Mouse (Mus musculus) liver, embryonic 12.5 days (tissue): ENCODE data around the gene 2310007B03Rik. TPM values are rescaled to one million over a fixed set of nuclear protein-coding genes. Genes with fewer than 3 reads are reported as not detected.

Experiments used
- ATAC-seq: fragments of 200-750 bp; cut with Nextera tagmentation; 2 replicates; pipeline ENCODE4 v1.8.0; 2017; ENCODE audit warnings: moderate number of reproducible peaks, mild to moderate bottlenecking, moderate library complexity
- H3K27ac ChIP-seq: fragments of 300-500 bp; sonication (generic); 2 replicates; pipeline ENCODE4 v1.5.1; 2016; ENCODE audit warnings: mild to moderate bottlenecking
- H3K27me3 ChIP-seq: fragments of 300-500 bp; sonication (generic); replicated peaks from 2 replicates; pipeline ENCODE4 v1.6.1; 2016; ENCODE audit warnings: mild to moderate bottlenecking, moderate library complexity
- H3K36me3 ChIP-seq: fragments of 300-500 bp; sonication (generic); 2 replicates; pipeline ENCODE4 v1.6.1; 2016; ENCODE audit warnings: mild to moderate bottlenecking, moderate library complexity
- H3K4me1 ChIP-seq: fragments of 300-500 bp; sonication (generic); 2 replicates; pipeline ENCODE4 v1.6.1; 2016
- H3K4me2 ChIP-seq: fragments of 300-500 bp; sonication (generic); 2 replicates; pipeline ENCODE4 v1.6.1; 2016; ENCODE audit warnings: mild to moderate bottlenecking, moderate library complexity
- H3K4me3 ChIP-seq: fragments of 300-500 bp; sonication (generic); 2 replicates; pipeline ENCODE4 v1.5.1; 2016; ENCODE audit warnings: mild to moderate bottlenecking, moderate library complexity
- H3K9ac ChIP-seq: fragments of 300-500 bp; sonication (generic); 2 replicates; pipeline ENCODE4 v1.6.1; 2016; ENCODE audit warnings: mild to moderate bottlenecking, moderate library complexity
- H3K9me3 ChIP-seq: fragments of 300-500 bp; sonication (generic); replicated peaks from 2 replicates; pipeline ENCODE4 v1.6.1; 2016; ENCODE audit warnings: mild to moderate bottlenecking, moderate library complexity
- WGBS: fragments of 180-500 bp; shearing (Covaris S2); methylation state at CpG from one replicate; pipeline ENCODE4 v1.1.7; 2016; ENCODE audit not compliant: insufficient replicate concordance; 5-methylcytosine and 5-hydroxymethylcytosine counted together
- polyA plus RNA-seq: library from polyadenylated mRNA; unstranded; fragments of >200 nt; fragmentation: Nextera tagmentation; extraction: Ambion mirVana; gene quantifications from 2 replicates; pipeline ENCODE4 v1.2.1, GENCODE M21; 2016

The 2310007B03Rik gene
- polyA plus RNA-seq, 1 experiment from 2014 or later = not detected

DNA sequence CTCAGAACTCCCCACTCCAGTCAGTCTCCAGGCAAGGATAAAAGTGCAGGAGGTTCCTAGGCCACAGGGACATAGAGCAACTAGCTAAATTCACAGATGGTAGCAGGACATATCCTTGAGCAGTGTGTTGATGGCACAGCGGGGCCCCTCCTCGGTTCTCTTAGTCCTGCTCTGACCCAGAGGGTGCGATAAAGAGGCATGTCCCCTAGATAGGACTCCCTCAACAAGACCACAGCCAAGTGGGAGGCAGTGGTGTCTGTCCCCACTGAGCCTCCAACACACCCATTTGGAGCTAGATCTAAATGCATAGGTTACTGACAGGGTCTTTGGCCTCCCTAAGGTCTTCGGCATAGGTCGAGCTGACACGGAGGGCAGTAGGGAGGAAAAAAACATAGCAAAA lies 15.1 kb upstream of the 2310007B03Rik start:
- peaks cover 50% of the 10 kb centered on the region for H3K27me3 ChIP-seq
- H3K36me3 ChIP-seq = no peaks in the 10 kb centered on the region
- WGBS = 18% methylated on average over 6 of the region's 6 CpGs
- H3K4me1 ChIP-seq = 0 out of 2 replicates have a peak, but pooled peaks cover 5% of the 10 kb centered on the region
- no peak overlapping the region for H3K4me3 ChIP-seq
- H3K4me2 ChIP-seq = no peak overlapping the region; the same call in 1 of the 2 replicates
- H3K9me3 ChIP-seq = no peaks in the 10 kb centered on the region
- H3K9ac ChIP-seq = no peak overlapping the region
- H3K27ac ChIP-seq = no peak overlapping the region
- ATAC-seq = no peak

DNA sequence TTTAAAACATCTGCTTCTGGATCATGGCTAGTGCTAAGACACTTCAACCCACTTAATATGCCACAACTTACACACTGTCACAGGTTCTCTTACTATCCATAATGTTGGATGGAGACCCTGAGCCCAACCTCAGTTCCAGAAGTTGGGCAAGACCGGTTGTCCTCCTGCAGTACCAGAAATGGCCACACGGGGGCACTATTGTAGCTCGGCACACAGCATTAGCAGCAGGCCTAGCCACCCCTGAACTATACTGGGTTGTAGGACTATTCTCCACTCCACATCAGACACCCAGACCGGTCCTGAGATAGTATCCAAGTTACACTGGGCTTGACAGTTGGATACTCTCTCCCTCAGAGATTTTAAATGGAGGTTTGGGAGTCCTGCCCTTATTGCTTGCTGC lies 13.7 kb upstream of the 2310007B03Rik start:
- Histone ChIP-seq H3K36me3 (no peaks in the 10 kb centered on the region), H3K4me3 (no peak overlapping the region), H3K4me2 (no peak overlapping the region), H3K9ac (no peak overlapping the region), H3K4me1 (0 out of 2 replicates have a peak, but pooled peaks cover 5% of the 10 kb centered on the region), H3K27ac (no peak overlapping the region), H3K9me3 (no peaks in the 10 kb centered on the region), H3K27me3 (peaks cover 48% of the 10 kb centered on the region)
- 0 out of 2 replicates have a peak, but pooled peaks have one; percentile 46 for ATAC-seq
- 4% methylated on average over 4 of the region's 4 CpGs for WGBS

- H3K4me1 ChIP-seq = 0 out of 2 replicates have a peak, but pooled peaks cover 5% of the 10 kb centered on the region
- H3K4me3 ChIP-seq = no peak overlapping the region
- no peaks in the 10 kb centered on the region for H3K9me3 ChIP-seq
- no peaks in the 10 kb centered on the region for H3K36me3 ChIP-seq
- no peak for ATAC-seq
- no peak overlapping the region for H3K4me2 ChIP-seq
- no peak overlapping the region for H3K27ac ChIP-seq
- 54% methylated on average over 4 of the region's 4 CpGs for WGBS
- H3K9ac ChIP-seq = no peak overlapping the region
- peaks cover 49% of the 10 kb centered on the region for H3K27me3 ChIP-seq
Measured at GRCm38 (mm10) chr1:93173665-93174064, 12.9 kb upstream of the 2310007B03Rik start.

GRCm38 (mm10) chr1:93168295-93168775 lies 7.6 kb upstream of the 2310007B03Rik start, which contains the start of gene Crocc2:
TSS of gene Crocc2 (plus strand) at chr1:93168725.
- no peak within 1 kb of the TSS for H3K9ac ChIP-seq
- WGBS = 50% methylated on average over 10 of the region's 10 CpGs
- no peaks in the 10 kb centered on the region for H3K36me3 ChIP-seq
- H3K9me3 ChIP-seq = no peaks in the 10 kb centered on the region
- H3K27me3 ChIP-seq = 0 out of 2 replicates have a peak, but pooled peaks cover 3% of the 10 kb centered on the region
- no peaks in the 10 kb centered on the region for H3K4me1 ChIP-seq
- no peak for ATAC-seq
- H3K4me3 ChIP-seq = no peak within 1 kb of the TSS
- H3K27ac ChIP-seq = no peak within 1 kb of the TSS
- H3K4me2 ChIP-seq = no peak within 1 kb of the TSS

- H3K27ac ChIP-seq = no peak overlapping the region
- WGBS = 66% methylated on average over 11 of the region's 11 CpGs
- H3K27me3 ChIP-seq = 0 out of 2 replicates have a peak, but pooled peaks cover 3% of the 10 kb centered on the region
- no peak overlapping the region for H3K4me3 ChIP-seq
- no peak overlapping the region for H3K4me2 ChIP-seq
- ATAC-seq = 0 out of 2 replicates have a peak, but pooled peaks have one; percentile 9
- no peaks in the 10 kb centered on the region for H3K36me3 ChIP-seq
- no peak overlapping the region for H3K9ac ChIP-seq
- no peaks in the 10 kb centered on the region for H3K9me3 ChIP-seq
- no peaks in the 10 kb centered on the region for H3K4me1 ChIP-seq
Measured at GRCm38 (mm10) chr1:93166346-93167079, 5.8 kb upstream of the 2310007B03Rik start.

DNA sequence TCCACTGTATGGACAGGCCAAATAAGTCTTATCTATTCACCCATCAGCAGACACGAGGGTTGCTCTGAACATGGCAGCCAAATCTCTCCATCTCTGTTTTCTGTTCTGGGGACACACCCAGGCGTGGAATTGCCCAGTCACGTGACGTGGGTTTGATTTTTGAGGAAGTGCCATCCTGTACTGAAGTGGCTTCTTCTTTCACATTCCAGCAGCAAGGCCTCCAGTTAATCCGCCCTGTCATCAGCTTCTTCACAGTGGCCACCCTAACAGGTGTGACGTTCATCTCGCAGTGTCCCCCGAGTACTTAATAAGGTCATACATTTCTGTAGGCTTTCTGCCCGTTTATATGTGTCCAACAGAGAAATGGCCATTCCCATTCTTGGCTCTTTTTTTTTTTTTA lies 4.7 kb upstream of the 2310007B03Rik start:
- H3K9me3 ChIP-seq = no peaks in the 10 kb centered on the region
- no peak for ATAC-seq
- 52% methylated on average over 9 of the region's 9 CpGs for WGBS
- no peak overlapping the region for H3K27ac ChIP-seq
- H3K4me2 ChIP-seq = no peak overlapping the region
- H3K4me1 ChIP-seq = no peaks in the 10 kb centered on the region
- H3K36me3 ChIP-seq = no peaks in the 10 kb centered on the region
- H3K27me3 ChIP-seq = 0 out of 2 replicates have a peak, but pooled peaks cover 3% of the 10 kb centered on the region
- no peak overlapping the region for H3K9ac ChIP-seq
- no peak overlapping the region for H3K4me3 ChIP-seq

GRCm38 (mm10) chr1:93162588-93162987 lies 1.8 kb upstream of the 2310007B03Rik start:
- Histone ChIP-seq H3K4me2 (no peak overlapping the region), H3K27ac (no peak overlapping the region), H3K4me3 (no peak overlapping the region), H3K27me3 (no peaks in the 10 kb centered on the region), H3K9me3 (no peaks in the 10 kb centered on the region), H3K4me1 (no peaks in the 10 kb centered on the region), H3K9ac (no peak overlapping the region), H3K36me3 (no peaks in the 10 kb centered on the region)
- ATAC-seq = no peak
- WGBS = 70% methylated on average over 7 of the region's 7 CpGs

DNA sequence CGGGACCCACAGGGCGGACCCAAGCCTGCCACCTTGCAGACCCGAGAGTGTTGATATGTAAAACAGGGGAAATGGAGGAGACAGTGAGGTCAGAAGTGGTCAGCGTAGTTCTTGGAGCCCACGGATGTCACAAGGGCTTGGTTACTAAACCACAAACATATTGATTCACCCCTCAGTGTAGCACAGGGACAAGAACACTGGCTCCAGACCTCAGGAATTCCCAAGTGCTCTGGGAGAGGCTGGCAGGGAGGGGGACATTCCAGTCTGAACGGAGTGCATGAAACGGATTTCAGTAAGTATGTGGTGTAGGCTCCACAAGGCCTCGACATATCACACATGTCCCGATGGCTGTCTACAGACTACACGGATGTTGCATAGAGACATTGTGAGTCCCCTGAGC lies 1.2 kb upstream of the 2310007B03Rik start:
- H3K27ac ChIP-seq = no peak overlapping the region
- no peak overlapping the region for H3K4me2 ChIP-seq
- no peak overlapping the region for H3K4me3 ChIP-seq
- 62% methylated on average over 10 of the region's 10 CpGs for WGBS
- no peaks in the 10 kb centered on the region for H3K4me1 ChIP-seq
- H3K9ac ChIP-seq = no peak overlapping the region
- H3K36me3 ChIP-seq = no peaks in the 10 kb centered on the region
- ATAC-seq = no peak
- no peaks in the 10 kb centered on the region for H3K27me3 ChIP-seq
- no peaks in the 10 kb centered on the region for H3K9me3 ChIP-seq

GRCm38 (mm10) chr1:93161350-93161749 lies 602 bp upstream of the 2310007B03Rik start:
- Histone ChIP-seq H3K4me2 (no peak overlapping the region), H3K4me1 (no peaks in the 10 kb centered on the region), H3K27ac (no peak overlapping the region), H3K27me3 (no peaks in the 10 kb centered on the region), H3K36me3 (no peaks in the 10 kb centered on the region), H3K9ac (no peak overlapping the region), H3K9me3 (no peaks in the 10 kb centered on the region), H3K4me3 (no peak overlapping the region)
- 69% methylated on average over 8 of the region's 8 CpGs for WGBS
- no peak for ATAC-seq

- Histone ChIP-seq H3K4me2 (no peak overlapping the region), H3K4me3 (no peak overlapping the region), H3K4me1 (no peaks in the 10 kb centered on the region), H3K36me3 (no peaks in the 10 kb centered on the region), H3K27me3 (no peaks in the 10 kb centered on the region), H3K9me3 (no peaks in the 10 kb centered on the region), H3K9ac (no peak overlapping the region), H3K27ac (no peak overlapping the region)
- no peak for ATAC-seq
- 66% methylated on average over 21 of the region's 21 CpGs for WGBS
Measured at GRCm38 (mm10) chr1:93159566-93160500, 915 bp downstream of the 2310007B03Rik start.

DNA sequence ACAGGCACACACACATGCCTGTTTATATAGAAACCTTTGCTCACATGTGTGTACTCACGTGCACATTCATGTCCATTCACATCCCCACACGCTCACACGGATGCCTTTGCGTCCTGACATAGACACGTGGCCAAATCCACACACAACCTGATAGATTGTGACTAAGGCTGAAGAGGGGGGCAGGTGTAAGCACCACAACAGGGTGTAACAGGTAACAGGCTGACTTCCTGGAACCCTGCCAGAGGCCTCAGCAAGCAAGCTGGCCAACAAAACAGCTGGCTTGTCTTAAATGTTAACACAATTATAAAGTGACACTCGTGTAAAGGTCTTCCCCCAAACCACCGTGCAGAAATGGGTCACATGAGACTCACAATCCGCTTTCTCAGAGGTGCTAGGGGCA lies 1.8 kb downstream of the 2310007B03Rik start:
- H3K4me3 ChIP-seq = no peak overlapping the region
- H3K4me1 ChIP-seq = no peaks in the 10 kb centered on the region
- H3K9ac ChIP-seq = no peak overlapping the region
- H3K27ac ChIP-seq = no peak overlapping the region
- ATAC-seq = no peak
- H3K27me3 ChIP-seq = no peaks in the 10 kb centered on the region
- H3K4me2 ChIP-seq = no peak overlapping the region
- WGBS = 72% methylated on average over 8 of the region's 8 CpGs
- no peaks in the 10 kb centered on the region for H3K36me3 ChIP-seq
- no peaks in the 10 kb centered on the region for H3K9me3 ChIP-seq

DNA sequence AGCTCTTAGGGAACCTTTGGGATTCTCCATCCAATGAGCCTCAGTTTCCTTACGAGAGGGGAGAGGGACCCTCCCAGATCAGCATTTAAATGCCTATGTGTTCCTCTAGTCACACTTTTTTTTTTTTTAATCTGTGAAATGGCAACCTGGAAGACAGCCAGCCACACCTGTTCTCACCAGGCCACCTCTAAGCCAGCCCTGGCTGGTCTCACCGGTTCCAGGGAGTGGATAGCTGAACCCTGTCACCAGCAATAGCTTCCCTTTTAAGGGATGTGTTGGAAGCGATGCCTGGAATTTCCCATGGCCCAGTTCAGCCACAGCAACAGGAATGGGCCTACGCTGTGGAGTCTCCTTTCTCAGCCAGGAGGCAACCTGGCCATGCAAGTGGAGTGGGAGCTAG lies 3.2 kb downstream of the 2310007B03Rik start:
- ATAC-seq = no peak
- Histone ChIP-seq H3K9me3 (no peaks in the 10 kb centered on the region), H3K27me3 (no peaks in the 10 kb centered on the region), H3K4me3 (no peak overlapping the region), H3K27ac (no peak overlapping the region), H3K4me2 (no peak overlapping the region), H3K9ac (no peak overlapping the region), H3K36me3 (no peaks in the 10 kb centered on the region), H3K4me1 (no peaks in the 10 kb centered on the region)
- WGBS = 56% methylated on average over 4 of the region's 4 CpGs
